Mouse (Mus musculus) liver, embryonic 14.5 days (tissue): ENCODE measurements around the gene Tacr2.

Source experiments
- CTCF ChIP-seq: IDR thresholded peaks from 2 replicates; pipeline ENCODE4 v1.5.1; 2016; ENCODE audit warnings: antibody characterized with exemption, low read depth, control low read depth
- EP300 ChIP-seq: IDR thresholded peaks from 2 replicates; pipeline ENCODE4 v1.6.1; 2016; ENCODE audit warnings: antibody characterized with exemption, low read depth

DNA sequence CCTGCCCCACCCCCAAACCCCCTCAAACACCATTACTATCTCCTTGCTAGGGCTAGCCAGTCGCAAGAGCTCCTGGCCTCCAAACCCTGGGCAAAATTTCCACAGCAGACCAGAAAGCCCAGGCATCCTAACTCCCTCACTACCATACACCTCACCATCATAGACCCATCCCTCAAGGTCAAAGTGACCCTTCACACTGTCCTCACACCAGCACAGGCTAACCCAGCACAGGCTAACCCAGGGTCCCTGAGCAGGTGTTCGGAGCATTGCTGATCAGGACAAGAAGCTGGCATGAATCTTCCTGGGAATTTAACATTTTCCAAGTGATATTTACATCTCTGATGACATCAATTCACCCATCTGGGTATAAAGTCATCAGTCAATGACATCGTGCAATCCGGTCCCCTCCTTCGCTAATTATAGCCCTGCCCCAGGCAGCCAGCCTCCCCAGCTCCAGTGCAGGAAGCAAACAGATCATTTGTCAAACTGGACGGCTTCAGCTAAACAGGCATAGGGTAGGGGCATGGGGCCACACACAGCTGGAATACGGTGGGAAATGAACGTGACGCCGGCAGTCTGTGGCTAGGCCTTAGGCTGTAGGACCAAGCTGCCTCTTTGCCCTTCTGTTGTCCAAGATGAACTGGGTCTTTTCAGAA is 43.9 kb upstream of the Tacr2 start:
- TF ChIP-seq EP300 (no peak), CTCF (no peak)
